Mouse (Mus musculus) T-helper 2 cell (primary cell): ENCODE results near the gene Dusp12.

Source experiments
- in situ Hi-C: fragments of 300-600 bp; cut with MboI, MseI; formaldehyde crosslinking; loops from one replicate; pipeline ENCODE4 v1.15.1; 2025; ENCODE audit warnings: high pct_unique_total_duplicates

Gene Dusp12

DNA sequence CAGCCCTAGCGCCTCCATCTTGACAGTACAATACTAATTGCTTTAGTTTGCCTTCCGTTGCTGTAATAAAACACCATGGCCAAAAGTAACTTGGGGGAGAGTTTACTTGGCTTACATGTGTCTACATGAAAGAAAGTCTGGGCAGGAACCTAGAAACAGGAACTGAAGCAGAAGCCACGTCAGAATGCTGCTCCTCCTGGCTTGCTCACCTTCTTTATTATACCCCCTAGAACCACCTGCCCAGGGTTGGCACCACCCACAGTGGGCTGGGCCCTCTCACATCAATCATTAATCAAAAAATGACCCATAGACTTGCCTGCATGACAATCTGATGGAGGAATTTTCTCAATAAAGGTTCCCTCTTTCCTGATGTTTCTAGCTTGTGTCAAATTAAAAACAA lies 20.6 kb downstream of the Dusp12 start:
- in situ Hi-C loops, result loop anchor here (25.0 kb wide), 1 partner anchor 1348 kb away; the partner anchor contains the start of genes Casq1 and Pea15a

DNA sequence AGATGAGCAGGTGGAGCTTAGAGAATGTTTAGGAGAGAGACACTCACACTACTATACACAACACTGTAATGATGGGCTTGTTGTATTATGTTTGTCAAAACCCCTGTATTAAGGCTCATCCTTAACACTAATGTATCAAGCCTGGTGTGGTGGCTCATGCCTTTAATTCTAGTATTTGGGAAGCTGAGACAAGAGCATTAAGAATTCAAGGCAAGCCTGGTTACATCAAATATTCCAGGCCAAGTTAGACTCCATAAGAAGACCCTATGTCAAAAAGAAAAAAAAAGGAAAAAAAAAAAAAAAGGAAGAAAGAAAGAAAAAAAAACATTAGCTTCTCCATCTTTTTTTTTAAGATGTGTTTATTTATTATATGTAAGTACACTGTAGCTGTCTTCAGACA lies 21.1 kb downstream of the Dusp12 start:
- in situ Hi-C loops, result loop anchor here (25.0 kb wide), 1 partner anchor 1348 kb away; the partner anchor contains the start of genes Casq1 and Pea15a

DNA sequence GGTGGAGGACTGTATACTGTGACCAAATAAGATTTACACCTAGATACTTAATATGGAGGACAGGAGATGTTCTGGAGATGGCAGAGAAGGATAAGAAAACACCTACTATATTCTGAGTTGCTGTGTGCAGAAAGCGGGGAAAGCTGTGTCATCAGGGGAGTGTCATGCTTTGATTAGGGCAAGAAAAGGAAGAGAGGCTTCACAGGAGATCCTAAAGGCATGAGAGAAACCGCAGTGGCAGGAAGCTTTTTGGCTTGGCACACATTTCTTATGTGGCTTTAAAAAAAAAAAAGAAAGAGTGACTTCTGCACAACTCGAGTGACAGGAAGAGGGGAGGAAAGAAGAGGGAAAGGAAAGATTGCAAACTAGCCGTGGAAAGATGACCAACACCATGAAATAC lies 22.3 kb downstream of the Dusp12 start:
- in situ Hi-C loops, result loop anchor here (25.0 kb wide), 1 partner anchor 1349 kb away; the partner anchor contains the start of genes Casq1 and Pea15a

DNA sequence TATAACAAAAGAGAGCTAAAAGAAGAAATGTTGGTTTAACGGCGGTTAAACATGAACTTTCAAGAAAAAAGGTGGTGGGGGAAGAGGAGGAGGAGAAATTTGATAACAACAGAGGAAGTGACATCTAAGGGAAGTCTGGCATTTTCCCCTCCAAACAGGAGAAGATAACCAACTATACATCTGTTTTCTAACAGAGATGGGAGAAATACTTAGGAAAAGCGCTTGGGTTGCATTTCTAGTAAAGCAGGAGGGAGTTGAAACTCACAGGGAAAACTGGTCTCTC lies 23.0 kb downstream of the Dusp12 start:
- in situ Hi-C loops, result loop anchor here (25.0 kb wide), 1 partner anchor 1350 kb away; the partner anchor contains the start of genes Casq1 and Pea15a

DNA sequence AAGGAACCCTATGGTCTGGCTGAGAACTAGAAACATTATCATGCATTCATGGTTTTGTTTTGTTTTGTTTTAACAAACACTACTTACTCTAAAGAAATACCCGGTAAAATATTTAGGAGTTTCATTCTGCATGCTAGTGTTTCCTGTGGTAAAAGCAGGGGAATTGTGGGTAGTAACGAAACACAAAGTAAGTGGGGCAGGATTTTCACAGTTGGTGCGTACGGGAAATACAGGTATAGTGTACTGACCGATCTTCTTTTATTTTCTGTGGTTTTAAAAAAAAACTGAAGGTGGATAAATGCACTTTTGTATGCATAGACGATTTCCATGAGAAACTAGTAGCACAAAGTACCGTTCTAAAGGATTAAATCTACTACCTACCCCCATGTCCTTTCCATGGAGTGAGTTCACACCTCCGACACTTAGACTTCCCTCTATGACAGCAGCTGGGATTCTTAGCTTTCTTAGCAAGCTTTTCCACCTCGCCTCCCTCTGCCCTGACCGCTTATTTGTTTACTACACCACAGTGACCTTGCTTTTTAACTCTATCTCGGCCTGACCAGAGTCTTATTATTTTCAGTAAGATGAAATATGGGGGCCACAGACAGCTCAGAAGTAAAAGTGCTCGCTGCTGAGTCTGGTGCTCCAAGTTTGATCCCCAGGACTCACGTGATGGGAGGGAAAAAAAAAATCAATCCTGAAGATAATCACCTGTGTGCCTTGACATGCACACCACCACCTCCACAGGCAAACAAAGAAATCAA lies 23.5 kb downstream of the Dusp12 start:
- in situ Hi-C loops, result loop anchor here (25.0 kb wide), 1 partner anchor 1350 kb away; the partner anchor contains the start of genes Casq1 and Pea15a

DNA sequence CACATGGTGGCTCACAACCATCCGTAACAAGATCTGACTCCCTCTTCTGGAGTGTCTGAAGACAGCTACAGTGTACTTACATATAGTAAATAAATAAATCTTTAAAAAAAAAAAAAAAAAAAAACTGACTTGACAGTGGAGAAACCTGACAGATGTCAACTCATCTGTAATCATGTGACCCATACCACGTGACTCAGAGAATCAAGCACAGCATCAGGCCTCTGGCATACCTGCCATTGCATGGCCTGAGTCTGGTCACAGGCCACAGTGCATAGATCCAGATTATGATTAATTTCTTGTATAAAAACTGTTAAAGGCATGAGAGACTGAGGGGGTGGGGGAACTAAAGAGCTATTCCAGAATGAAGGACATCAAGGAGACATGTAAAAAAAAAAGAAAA lies 26.5 kb downstream of the Dusp12 start:
- in situ Hi-C loops, result loop anchor here (25.0 kb wide), 1 partner anchor 1353 kb away; the partner anchor contains the start of genes Casq1 and Pea15a

DNA sequence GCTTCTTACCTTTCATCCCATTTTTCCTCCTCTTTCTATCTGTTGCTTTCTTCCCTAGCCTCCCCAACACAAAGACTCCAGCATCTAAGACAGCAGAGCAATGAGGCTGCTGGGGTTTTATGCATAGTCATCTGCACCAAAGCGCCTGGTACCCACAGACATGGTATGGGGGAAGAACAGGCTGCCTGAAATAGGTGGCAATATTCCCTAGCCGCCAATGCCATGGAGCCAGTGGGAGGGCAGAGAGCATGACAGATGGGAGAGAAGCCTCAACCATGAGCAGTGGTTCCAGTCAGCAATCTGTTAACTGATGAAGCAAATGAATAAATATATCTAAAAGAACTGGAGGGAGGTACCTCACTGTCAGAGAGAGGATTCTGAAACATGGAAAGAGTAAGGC lies 28.0 kb downstream of the Dusp12 start:
- in situ Hi-C loops, result loop anchor here (25.0 kb wide), 1 partner anchor 1355 kb away; the partner anchor contains the start of genes Casq1 and Pea15a

DNA sequence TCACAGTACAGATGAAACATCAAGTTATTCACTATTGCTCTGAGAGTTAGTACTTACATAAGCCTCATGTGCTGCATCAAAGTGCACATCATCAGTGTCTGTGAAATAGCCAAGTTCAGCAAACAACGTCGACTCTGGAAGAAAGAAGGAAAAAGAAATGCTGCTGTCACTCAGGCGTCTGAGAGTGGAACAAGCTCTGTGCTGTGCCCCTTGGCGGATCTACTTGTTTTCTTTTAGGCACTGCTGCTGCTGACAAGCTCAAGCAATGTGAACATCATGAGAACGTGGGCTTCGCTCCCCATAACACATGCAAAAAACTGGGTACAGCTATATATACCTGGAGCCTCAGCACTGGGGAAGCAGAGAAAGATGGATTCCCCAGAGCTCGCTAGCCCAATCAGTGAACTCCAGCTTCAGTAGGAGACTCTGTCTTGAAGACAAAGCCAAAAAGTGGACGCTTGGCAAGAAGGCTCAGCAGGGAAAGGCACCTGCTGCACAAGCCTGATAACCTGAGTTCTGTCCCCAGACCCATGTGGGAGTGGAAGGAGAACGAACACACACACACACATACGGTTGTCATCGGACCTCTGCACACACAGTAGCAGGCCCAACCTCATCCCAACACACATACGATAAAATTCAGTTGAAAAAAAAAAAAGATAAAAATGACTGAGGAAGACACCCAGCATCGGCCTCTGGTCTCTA lies 30.1 kb downstream of the Dusp12 start:
- in situ Hi-C loops, result loop anchor here (25.0 kb wide), 1 partner anchor 1357 kb away; the partner anchor contains the start of genes Casq1 and Pea15a

DNA sequence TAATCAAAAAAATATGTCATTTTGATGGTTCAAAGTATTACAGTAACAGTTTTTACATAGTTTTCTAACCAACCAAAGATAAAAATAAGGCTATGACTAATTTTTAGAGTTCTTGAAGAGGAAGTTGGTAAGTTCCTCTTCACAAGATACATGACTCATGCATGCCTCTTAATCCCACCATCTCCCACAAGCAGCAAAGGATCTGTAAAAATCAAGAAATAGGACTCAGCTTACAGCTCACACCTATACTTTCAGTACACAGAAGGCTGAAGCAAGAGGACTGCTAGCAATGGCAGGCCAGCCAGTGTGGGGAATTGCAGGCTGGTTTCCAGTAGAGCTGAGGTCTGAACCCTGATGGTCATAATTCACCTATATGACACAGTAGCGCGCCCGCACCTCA lies 31.7 kb downstream of the Dusp12 start:
- in situ Hi-C loops, result loop anchor here (25.0 kb wide), 1 partner anchor 1359 kb away; the partner anchor contains the start of genes Casq1 and Pea15a

DNA sequence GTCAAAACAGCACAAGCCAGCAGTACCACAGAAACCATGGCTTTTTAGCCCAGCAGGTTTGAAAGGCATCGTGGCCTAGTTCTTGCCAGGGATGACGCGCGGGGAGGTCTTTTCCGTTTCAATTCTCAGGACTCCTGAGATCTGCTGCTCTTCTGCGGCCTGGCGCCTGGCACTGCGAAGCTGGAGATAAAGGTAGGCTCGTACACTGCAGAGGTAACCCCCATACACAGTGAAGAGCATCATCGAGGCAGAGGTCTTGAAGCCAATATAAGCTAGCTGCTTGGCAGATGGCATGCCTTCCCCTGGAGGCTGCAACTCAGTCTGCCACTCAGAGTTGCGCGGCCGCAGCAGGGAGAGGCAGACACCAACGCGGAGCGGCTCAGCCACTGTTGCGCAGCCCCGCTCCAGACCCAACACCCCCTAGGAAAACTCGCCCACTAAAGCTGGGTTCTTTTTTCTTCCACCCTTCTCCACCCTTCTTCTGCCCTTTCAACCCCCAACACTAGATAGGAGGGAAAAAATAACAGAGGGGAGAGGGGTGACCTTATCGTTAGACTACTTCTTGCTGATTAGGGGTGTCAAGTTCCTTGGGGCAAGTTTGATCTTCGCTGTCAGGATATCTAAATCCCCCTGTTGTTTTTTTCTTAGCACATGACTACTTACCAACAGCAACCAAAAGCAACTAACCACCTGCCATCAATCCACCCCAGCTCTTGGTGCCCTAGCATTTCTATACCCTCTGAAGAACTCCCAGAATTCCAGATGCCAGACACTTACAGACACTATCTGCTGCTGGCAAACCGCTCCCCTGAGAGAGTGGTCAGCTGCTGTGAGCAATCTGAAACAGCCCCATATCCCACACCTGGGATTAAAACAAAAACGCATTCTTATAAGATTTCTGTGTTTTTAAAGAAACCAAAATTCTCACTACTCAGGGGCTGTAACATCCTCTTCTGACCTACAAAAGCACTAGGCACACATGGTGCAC lies 34.4 kb downstream of the Dusp12 start:
- in situ Hi-C loops, result loop anchor here (25.0 kb wide), 1 partner anchor 1361 kb away; the partner anchor contains the start of genes Casq1 and Pea15a

DNA sequence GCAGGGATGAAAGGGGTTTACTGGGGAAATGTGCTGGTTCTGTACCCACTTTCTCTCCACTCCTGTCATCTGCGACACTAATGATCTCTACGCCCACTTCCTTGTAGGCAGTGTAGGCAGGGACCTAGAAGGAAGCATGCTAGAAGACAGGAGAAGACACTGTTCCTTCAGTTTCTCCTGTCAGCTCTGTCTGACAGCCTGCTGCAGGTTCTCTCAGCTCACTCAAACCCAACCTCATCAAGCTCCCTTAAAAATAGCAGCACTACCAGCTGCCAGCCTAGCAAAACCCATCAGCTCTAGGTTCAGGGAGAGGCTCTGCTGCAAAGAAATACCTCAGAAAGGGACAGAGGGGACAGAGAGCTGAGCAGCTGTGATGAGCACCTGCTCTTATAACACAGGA lies 35.3 kb downstream of the Dusp12 start:
- in situ Hi-C loops, result loop anchor here (25.0 kb wide), 1 partner anchor 1362 kb away; the partner anchor contains the start of genes Casq1 and Pea15a

DNA sequence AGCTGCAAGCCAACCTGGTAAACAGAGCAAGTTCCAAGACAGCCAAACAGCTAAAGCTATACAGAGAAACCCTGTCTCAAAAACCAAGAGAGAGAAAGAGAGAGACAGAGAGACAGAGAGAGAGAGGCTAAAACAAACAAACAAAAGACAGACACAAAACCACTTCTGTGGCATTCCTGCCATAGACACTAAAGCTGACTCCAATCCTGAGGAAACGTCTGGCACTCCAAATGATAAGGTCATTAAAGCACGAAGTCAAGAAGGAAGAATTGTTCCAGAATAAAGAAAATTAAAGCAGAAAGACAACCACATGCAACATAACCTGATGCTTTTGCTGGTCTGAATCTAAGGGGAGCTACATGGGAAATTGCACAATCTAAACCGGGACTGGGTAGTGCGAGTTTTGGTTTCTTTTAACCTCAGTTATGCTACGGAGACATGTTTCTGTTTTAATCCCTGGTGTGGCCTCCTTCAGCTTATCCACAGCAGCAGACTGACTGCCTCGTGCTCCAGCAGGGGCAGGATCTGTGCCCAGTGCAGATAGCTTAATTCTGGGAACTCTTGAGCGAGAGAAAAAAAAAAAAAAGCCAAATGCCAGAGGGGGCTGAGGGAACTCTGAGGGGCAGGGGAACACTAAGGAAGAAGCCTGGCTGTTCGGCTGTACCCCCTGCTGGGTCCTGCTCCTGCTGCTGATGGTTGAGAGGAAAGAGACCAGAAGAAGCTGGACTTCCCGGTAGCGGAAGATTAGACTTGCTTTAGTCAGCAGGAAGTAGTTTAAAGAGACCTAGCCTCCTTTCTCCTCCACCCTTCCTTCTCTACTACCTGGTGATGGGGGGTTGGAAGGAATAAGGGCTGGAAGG lies 39.7 kb downstream of the Dusp12 start:
- in situ Hi-C loops, result no loop called here

DNA sequence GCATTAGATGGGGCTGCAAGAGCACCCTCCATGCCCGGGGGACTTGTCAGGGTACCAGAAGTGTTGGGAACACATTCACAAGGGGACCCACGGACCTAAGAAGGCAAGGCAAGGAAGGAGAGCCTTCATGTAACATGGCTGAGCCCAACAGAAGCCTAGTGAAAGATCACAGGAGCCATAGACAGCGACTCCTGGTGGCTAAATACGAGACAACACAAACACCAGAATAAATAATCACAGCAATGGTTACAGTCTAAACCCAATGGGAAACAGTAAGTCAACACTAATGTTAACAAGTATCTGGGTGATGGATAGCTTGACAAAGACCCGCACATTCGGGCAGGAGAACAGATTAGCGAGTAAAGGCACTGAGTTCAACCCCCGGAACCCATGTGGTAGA lies 41.0 kb downstream of the Dusp12 start:
- in situ Hi-C loops, result no loop called here

DNA sequence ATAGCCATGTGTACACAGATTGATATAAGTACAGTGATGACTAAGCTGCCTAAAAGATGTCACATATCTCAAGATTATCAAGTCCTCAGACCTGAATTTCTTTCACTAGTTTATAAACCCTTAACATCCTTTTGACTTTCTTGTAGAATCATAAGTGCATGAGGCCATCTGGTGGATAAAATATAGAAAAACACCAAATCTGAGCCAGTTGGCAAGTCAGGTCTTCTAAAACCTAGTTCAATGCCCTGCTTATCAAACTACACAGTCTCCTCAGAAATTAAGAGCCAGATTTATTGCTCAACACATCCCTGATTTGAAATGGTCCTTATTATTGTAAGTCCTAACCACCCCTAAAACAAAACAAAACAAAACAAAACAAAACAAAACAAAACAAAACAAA lies 45.7 kb downstream of the Dusp12 start:
- in situ Hi-C loops, result no loop called here

DNA sequence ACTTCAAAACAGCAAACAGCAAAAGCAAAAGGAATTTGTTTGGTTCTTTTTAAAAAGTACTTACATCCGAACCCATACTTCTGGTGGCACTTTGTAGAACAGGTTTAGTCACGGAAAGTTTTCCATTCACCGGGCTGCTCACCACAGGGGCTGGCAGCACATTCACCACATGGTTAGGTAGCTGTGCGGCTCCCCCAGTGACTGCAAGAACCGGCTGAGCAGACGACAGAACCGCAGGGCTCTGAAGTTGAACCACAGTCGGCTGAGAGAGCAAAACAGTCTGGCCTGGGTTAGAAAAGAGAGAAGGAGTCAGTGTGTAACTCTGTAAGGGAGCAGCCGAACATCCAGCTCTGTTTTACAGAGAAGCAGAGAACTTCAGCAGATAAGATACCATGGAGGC lies 50.6 kb downstream of the Dusp12 start:
- in situ Hi-C loops, result no loop called here

DNA sequence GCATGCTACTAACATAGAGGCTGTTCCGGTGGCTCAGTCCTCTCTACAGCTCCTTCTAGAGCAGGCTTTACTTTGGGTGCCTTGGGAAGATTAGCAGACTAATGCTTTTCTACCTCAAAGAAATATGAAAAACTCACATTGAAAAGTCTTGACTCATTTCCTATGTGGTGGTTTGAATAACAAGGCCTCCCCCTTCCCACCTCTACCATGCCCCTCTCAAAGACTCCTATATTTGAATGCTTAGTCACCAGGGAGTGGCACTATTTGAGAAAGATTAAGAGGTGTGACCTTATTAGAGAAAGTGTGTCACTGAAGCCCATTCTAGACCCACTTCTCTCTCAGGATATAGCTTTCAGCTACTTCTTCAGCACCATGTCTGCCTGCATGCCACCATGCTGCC lies 55.6 kb downstream of the Dusp12 start:
- in situ Hi-C loops, result no loop called here

DNA sequence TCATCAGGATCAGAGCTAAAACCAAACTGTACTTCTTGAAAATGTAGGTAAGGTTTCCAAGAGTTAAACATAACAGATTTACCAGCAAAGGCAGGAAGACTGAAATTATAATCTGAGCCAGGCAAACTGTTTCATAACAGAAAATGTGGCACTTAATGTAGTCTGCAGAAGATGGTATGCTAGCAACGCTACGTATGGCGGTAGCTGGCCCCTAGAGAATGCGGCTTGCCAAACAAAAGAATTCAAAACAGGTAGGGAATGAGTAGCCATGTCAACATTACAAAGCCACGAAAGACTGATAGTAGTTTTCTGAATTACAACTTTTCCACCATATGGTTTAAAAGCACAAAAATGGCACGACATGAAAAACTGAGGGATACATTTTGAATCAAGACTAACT lies 56.0 kb downstream of the Dusp12 start:
- in situ Hi-C loops, result no loop called here
